Mouse (Mus musculus): ENCODE results near the gene Tshz3.

Gene Tshz3

GRCm38 (mm10) chr7:36796392-36797187 is 98.7 kb downstream of the Tshz3 start:
- DNase-seq, result no peak

Data from cerebellum, adult 18-20 months (tissue).